Mouse (Mus musculus): ENCODE results near the gene Gm10251.
"Not testable (repeated sequence)": the region's sequence is repeated elsewhere in the genome, so short reads cannot be mapped to it uniquely, and the experiment has no call there.

DNA sequence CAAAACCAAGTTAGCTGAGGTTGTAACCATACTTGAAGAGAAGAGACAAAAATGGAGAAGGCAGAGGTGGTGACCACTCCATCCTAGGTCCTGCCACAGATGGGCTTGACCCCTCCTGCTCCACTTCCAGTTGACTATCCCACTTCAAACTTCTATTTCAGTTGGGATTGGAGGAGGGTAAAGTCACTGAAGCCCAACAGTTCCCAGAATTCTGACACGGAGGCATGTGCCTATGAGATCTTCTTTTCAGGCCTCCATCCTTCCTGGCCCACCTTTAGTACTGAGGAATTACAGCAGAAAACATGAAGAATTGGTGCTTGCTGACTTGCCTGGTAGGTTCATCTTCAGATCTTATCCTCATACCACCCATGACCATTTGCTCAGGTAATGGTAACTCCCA is at the start of gene Gm10251:
- TF ChIP-seq POLR2A (IDR thresholded peaks at IDR 0.05; ENCODE audit: insufficient read depth, low read depth, low read length); CTCF (IDR thresholded peaks at IDR 0.05): not testable (repeated sequence)

Measured in heart, adult 2 months (tissue).